Comparison of ENCODE assay signal across 9 mouse cellular contexts in the genomic region with DNA sequence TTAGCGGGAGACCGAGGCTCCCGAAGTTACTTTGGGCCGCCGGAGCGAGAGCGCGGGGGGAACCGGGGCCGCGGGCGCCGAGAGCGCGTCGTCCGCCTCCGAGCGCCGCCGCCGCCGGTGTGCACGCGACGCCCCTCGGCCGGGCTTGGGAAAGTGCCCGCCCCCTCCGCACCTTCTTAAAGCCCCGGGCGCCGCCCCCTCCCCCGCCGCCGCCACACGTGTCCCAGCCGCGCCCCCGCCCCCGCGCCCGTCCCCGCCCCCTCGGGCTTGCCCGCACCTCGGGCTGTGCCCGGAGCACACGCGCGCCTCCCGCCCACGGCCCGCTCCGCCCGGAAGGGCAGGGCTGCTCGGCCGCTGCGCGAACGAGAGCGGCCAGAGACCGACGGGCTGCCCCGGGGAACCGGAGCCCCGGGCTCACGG. TPM values are rescaled to one million over a fixed set of nuclear protein-coding genes. Genes with fewer than 3 reads are reported as not detected.
A peak's percentile ranks its signal among the peaks of the same experiment; 100 is the strongest.
DNase-seq lines count a peak whose midpoint lies in the region; ATAC-seq and TF ChIP-seq lines count a peak whose summit lies in the region.
"Had no signal": no experiment of that assay in that cellular context is flagged by ENCODE, and none has a peak within 500 bp of the region (broad histone marks: within the 10 kb centered on the region; RNA-seq: fewer than 3 reads in every experiment).

A gene (minus strand): TSS at position 147 of the 420 bp plus-strand sequence.

- H3K9me3 ChIP-seq in G1E (replicated peaks), result peaks cover 18% of the 10 kb centered on the region
- no peaks in the 10 kb centered on the region for H3K9me3 ChIP-seq in hindbrain, embryonic 10.5 days
- H3K9me3 ChIP-seq in limb, embryonic 11.5 days (ENCODE audit: control insufficient read depth, low read length), result no peaks in the 10 kb centered on the region

- no peak for TF ChIP-seq CTCF in heart, adult 2 months (IDR thresholded peaks at IDR 0.05)
- no peak for TF ChIP-seq CTCF in G1E (IDR thresholded peaks at IDR 0.05; ENCODE audit: low read depth, low read length)
- no peak for TF ChIP-seq CTCF in olfactory bulb, adult 2 months (IDR thresholded peaks at IDR 0.05; ENCODE audit: insufficient read depth, low read depth, low read length)

- no peak for DNase-seq in heart, adult 2 months
- DNase-seq in heart, adult 9 months (ENCODE audit: low spot score in 2 of 2), result no peak
- DNase-seq in G1E (ENCODE audit: low spot score), result no peak
- DNase-seq in embryo, embryonic 10.5 days (ENCODE audit: low spot score), result peak; percentile 64
- peak; percentile 55 for DNase-seq in hindbrain, embryonic 10.5 days (ENCODE audit: low spot score)
- DNase-seq in limb, embryonic 11.5 days (ENCODE audit: low spot score), result peak; percentile 56
- DNase-seq in frontal cortex, postnatal 36 days (ENCODE audit: low spot score in 2 of 2), result no peak

- no peaks in the 10 kb centered on the region for H3K4me1 ChIP-seq in heart, adult 2 months (ENCODE audit: control insufficient read depth, insufficient read depth, low read length)
- peaks cover 51% of the 10 kb centered on the region for H3K4me1 ChIP-seq in G1E (ENCODE audit: insufficient read depth, low read depth, low read length)
- H3K4me1 ChIP-seq in hindbrain, embryonic 10.5 days (replicated peaks), result peaks cover 28% of the 10 kb centered on the region
- H3K4me1 ChIP-seq in limb, embryonic 11.5 days (ENCODE audit: control insufficient read depth, insufficient read depth, low read length), result 0 out of 2 replicates have a peak, but pooled peaks cover 3% of the 10 kb centered on the region
- H3K4me1 ChIP-seq in olfactory bulb, adult 2 months (ENCODE audit: control insufficient read depth, insufficient read depth, low read length), result peaks cover 14% of the 10 kb centered on the region

- H3K36me3 ChIP-seq in heart, adult 2 months (ENCODE audit: control insufficient read depth, insufficient read depth, low read length), result no peaks in the 10 kb centered on the region
- no peaks in the 10 kb centered on the region for H3K36me3 ChIP-seq in G1E (replicated peaks)
- H3K36me3 ChIP-seq in hindbrain, embryonic 10.5 days, result no peaks in the 10 kb centered on the region
- no peaks in the 10 kb centered on the region for H3K36me3 ChIP-seq in limb, embryonic 11.5 days (ENCODE audit: control insufficient read depth, insufficient read depth, low read length)

- no peaks in the 10 kb centered on the region for H3K79me2 ChIP-seq in heart, adult 2 months (replicated peaks; ENCODE audit: control insufficient read depth, insufficient read depth, low read length)

- TF ChIP-seq EP300 in heart, adult 2 months (IDR thresholded peaks at IDR 0.05; ENCODE audit: insufficient read depth, low read depth, low read length), result no peak

- no peak for ATAC-seq in G1E (ENCODE audit: extremely low read depth, insufficient number of reproducible peaks, low FRiP score, poor library complexity, severe bottlenecking)
- peak; percentile 71; the same call in 1 of the 2 replicates for ATAC-seq in limb, embryonic 11.5 days (ENCODE audit: insufficient number of reproducible peaks, low FRiP score, low TSS enrichment, low read depth)

- peak within 1 kb of the TSS; percentile 27 for H3K4me3 ChIP-seq in heart, adult 2 months
- peak within 1 kb of the TSS; percentile 66 for H3K4me3 ChIP-seq in G1E (ENCODE audit: low read depth, low read length)
- peak within 1 kb of the TSS; percentile 69 for H3K4me3 ChIP-seq in hindbrain, embryonic 10.5 days
- H3K4me3 ChIP-seq in limb, embryonic 11.5 days (ENCODE audit: low read depth, low read length), result peak within 1 kb of the TSS; percentile 45
- peak within 1 kb of the TSS; percentile 61 for H3K4me3 ChIP-seq in olfactory bulb, adult 2 months (ENCODE audit: insufficient read depth, low read depth, low read length)

- H3K4me2 ChIP-seq in limb, embryonic 11.5 days (ENCODE audit: low read depth, severe bottlenecking), result peak within 1 kb of the TSS; percentile 88

- no peak within 1 kb of the TSS; the same call in 1 of the 2 replicates for H3K9ac ChIP-seq in heart, adult 2 months (ENCODE audit: low read depth, low read length)
- peak within 1 kb of the TSS; percentile 48 for H3K9ac ChIP-seq in limb, embryonic 11.5 days (ENCODE audit: low read length)

- TF ChIP-seq POLR2A in heart, adult 2 months (IDR thresholded peaks at IDR 0.05; ENCODE audit: insufficient read depth, low read depth, low read length), result no peak
- TF ChIP-seq POLR2A in olfactory bulb, adult 2 months (IDR thresholded peaks at IDR 0.05; ENCODE audit: insufficient read depth, low read depth, low read length), result no peak

- WGBS in heart, adult 2 months, result 2% methylated on average over 47 of the region's 68 CpGs
- under 1% methylated on average over 66 of the region's 68 CpGs for WGBS in hindbrain, embryonic 10.5 days
- 0% methylated on average over 12 of the region's 68 CpGs for WGBS in limb, embryonic 11.5 days
- under 1% methylated on average over 68 of the region's 68 CpGs for WGBS in olfactory bulb, adult 2 months

- no peak within 1 kb of the TSS for H3K27ac ChIP-seq in heart, adult 2 months
- H3K27ac ChIP-seq in hindbrain, embryonic 10.5 days, result peak within 1 kb of the TSS; percentile 86
- H3K27ac ChIP-seq in limb, embryonic 11.5 days (replicated peaks; ENCODE audit: low read depth, low read length), result no peak within 1 kb of the TSS
- H3K27ac ChIP-seq in olfactory bulb, adult 2 months (ENCODE audit: insufficient read depth, low read depth, low read length), result no peak within 1 kb of the TSS

- intact Hi-C loops in heart, adult 2 months (cut with DNase I), result no loop called here

- H3K27me3 ChIP-seq in heart, adult 2 months (ENCODE audit: control insufficient read depth, insufficient read depth, low read length), result peaks cover 17% of the 10 kb centered on the region
- H3K27me3 ChIP-seq in G1E (ENCODE audit: insufficient read depth, low read length), result peaks cover 28% of the 10 kb centered on the region
- peaks cover 80% of the 10 kb centered on the region for H3K27me3 ChIP-seq in hindbrain, embryonic 10.5 days (ENCODE audit: insufficient read depth, poor library complexity, severe bottlenecking)
- H3K27me3 ChIP-seq in limb, embryonic 11.5 days (ENCODE audit: control insufficient read depth, insufficient read depth, low read length), result peaks cover 52% of the 10 kb centered on the region

RNA-seq across cellular contexts. Expression of the gene that starts here (rescaled TPM):
- 1 to 10 TPM; 2.6 to 4.0 TPM for total RNA-seq in heart, adult 2 months (2021)
- 2.6 and 4.7 TPM in 2 replicates for polyA plus RNA-seq in heart, adult 2 months (2012; rRNA removed)
- 42.8 TPM in 1 of 2 replicates, not detected in the other for total RNA-seq in G1E (2014; fragmentation: Nextera tagmentation)
- total RNA-seq in G1E (2017), result 0.70 and 1.1 TPM in 2 replicates
- 0.04 and 0.06 TPM in 2 replicates for polyA plus RNA-seq in G1E (2012)
- polyA plus RNA-seq in hindbrain, embryonic 10.5 days (2016; fragmentation: Nextera tagmentation; extraction: Ambion mirVana), result 2.1 and 5.5 TPM in 2 replicates
- 1.1 and 1.8 TPM in 2 replicates for polyA plus RNA-seq in limb, embryonic 11.5 days (2014; fragmentation: Nextera tagmentation; extraction: Ambion mirVana)
- 164 and 340 TPM in 2 replicates for polyA plus RNA-seq in olfactory bulb, adult 2 months (2012; ENCODE audit: insufficient read depth, insufficient read length, low replicate concordance, missing spikeins)
- total RNA-seq: MEL had no signal

Comparison
In these comparisons a context has a peak if more than half of its experiments do, and no peak if none do; other contexts are left out.
1. RNA of the gene that starts here (polyA plus RNA-seq): 164 to 340 TPM in olfactory bulb, adult 2 months; 2.1 to 5.5 TPM in hindbrain, embryonic 10.5 days, 2.6 to 4.7 TPM in heart, adult 2 months, 1.1 to 1.8 TPM in limb, embryonic 11.5 days and 0.04 to 0.06 TPM in G1E; every median in the first group is over 10 times any median in the second.
2. DNase-seq: peak in embryo, embryonic 10.5 days (single experiment), hindbrain, embryonic 10.5 days (single experiment) and limb, embryonic 11.5 days (single experiment); none in heart, adult 2 months (0 of 2), heart, adult 9 months (0 of 2), G1E (single experiment) and frontal cortex, postnatal 36 days (0 of 2).
3. Peak in every context shown above with its lines, with median percentiles within 50 percentile points of each other: H3K4me3 ChIP-seq.